In genomic region chr12:99011161-99011861, GRCm38 (mm10) we compare ENCODE assay signal across 8 mouse cellular contexts.
DNase-seq lines count a peak whose midpoint lies in the region; ATAC-seq and TF ChIP-seq lines count a peak whose summit lies in the region.
"Had no signal": no experiment of that assay in that cellular context is flagged by ENCODE, and none has a peak within 500 bp of the region (broad histone marks: within the 10 kb centered on the region; RNA-seq: fewer than 3 reads in every experiment).

No protein-coding gene starts in this region.

- no peaks in the 10 kb centered on the region for H3K9me3 ChIP-seq in hindbrain, embryonic 13.5 days

- TF ChIP-seq CTCF in olfactory bulb, adult 2 months (IDR thresholded peaks at IDR 0.05; ENCODE audit: insufficient read depth, low read depth, low read length), result no peak

- peak overlapping the region; percentile 43; the same call in 1 of the 2 replicates for H3K9ac ChIP-seq in hindbrain, embryonic 13.5 days

- H3K27ac ChIP-seq in hindbrain, embryonic 13.5 days, result peak overlapping the region; percentile 84
- H3K27ac ChIP-seq in olfactory bulb, adult 2 months (ENCODE audit: insufficient read depth, low read depth, low read length), result peak overlapping the region; percentile 79

- peak overlapping the region; percentile 44 for H3K4me2 ChIP-seq in hindbrain, embryonic 13.5 days

- H3K36me3 ChIP-seq in hindbrain, embryonic 13.5 days, result no peaks in the 10 kb centered on the region

- no peak for TF ChIP-seq POLR2A in olfactory bulb, adult 2 months (IDR thresholded peaks at IDR 0.05; ENCODE audit: insufficient read depth, low read depth, low read length)

- 4% methylated on average over 22 of the region's 22 CpGs for WGBS in hindbrain, embryonic 13.5 days
- WGBS in olfactory bulb, adult 2 months, result 7% methylated on average over 22 of the region's 22 CpGs

- H3K4me1 ChIP-seq in hindbrain, embryonic 13.5 days (replicated peaks), result peaks cover 30% of the 10 kb centered on the region
- H3K4me1 ChIP-seq in olfactory bulb, adult 2 months (ENCODE audit: control insufficient read depth, insufficient read depth, low read length), result peaks cover 11% of the 10 kb centered on the region

- H3K27me3 ChIP-seq in hindbrain, embryonic 13.5 days, result no peaks in the 10 kb centered on the region

- DNase-seq in kidney, postnatal 4 days, result peak; percentile 17 to 31
- DNase-seq in kidney, adult 11 months, result no peak
- peak; percentile 90 for DNase-seq in embryo, embryonic 10.5 days (ENCODE audit: low spot score)
- no peak for DNase-seq in layer of hippocampus, postnatal 25 days (ENCODE audit: extremely low spot score in 1 of 2, low spot score in 1 of 2)
- DNase-seq: layer of hippocampus, adult 9-11 months had no signal

- peak; percentile 85 for ATAC-seq in hindbrain, embryonic 13.5 days (ENCODE audit: low FRiP score)
- no peak for ATAC-seq in megakaryocyte, adult 5-6 weeks (ENCODE audit: poor library complexity, severe bottlenecking)

- no peak overlapping the region for H3K4me3 ChIP-seq in hindbrain, embryonic 13.5 days
- H3K4me3 ChIP-seq in olfactory bulb, adult 2 months (ENCODE audit: insufficient read depth, low read depth, low read length), result no peak overlapping the region

Comparison
In these comparisons a context has a peak if more than half of its experiments do, and no peak if none do; other contexts are left out.
1. DNase-seq: peak in kidney, postnatal 4 days (2 of 2) and embryo, embryonic 10.5 days (single experiment); none in kidney, adult 11 months (single experiment) and layer of hippocampus, postnatal 25 days (0 of 2).